Mouse (Mus musculus): ENCODE measurements around the gene Patj. TPM values are rescaled to one million over a fixed set of nuclear protein-coding genes. Genes with fewer than 3 reads are reported as not detected.

Gene Patj
- polyA plus RNA-seq, 1 experiment from 2014 or later = 28.4 TPM

- Histone ChIP-seq H3K4me1 (ENCODE audit: insufficient read depth) (no peaks in the 10 kb centered on the region), H3K4me2 (no peak overlapping the region), H3K9ac (no peak overlapping the region), H3K27ac (ENCODE audit: low read depth) (no peak overlapping the region), H3K4me3 (ENCODE audit: low read depth, low read length) (no peak overlapping the region), H3K36me3 (ENCODE audit: insufficient read depth) (no peaks in the 10 kb centered on the region), H3K9me3 (ENCODE audit: low read depth, low read length) (no peaks in the 10 kb centered on the region), H3K27me3 (ENCODE audit: insufficient read depth, low read length) (no peaks in the 10 kb centered on the region; the same call in 1 of the 2 replicates)
- DNase-seq (no peak), ATAC-seq (ENCODE audit: insufficient read depth) (no peak)
- 89% methylated on average over 16 of the region's 16 CpGs for WGBS
- TF ChIP-seq CTCF (IDR thresholded peaks at IDR 0.05; ENCODE audit: low read depth) = no peak
These were observed 338.1 kb downstream of the Patj start for GRCm38 (mm10) chr4:98733660-98734059.

GRCm38 (mm10) chr4:98739753-98740152 is 344.2 kb downstream of the Patj start:
- H3K4me3 ChIP-seq (ENCODE audit: low read depth, low read length) = no peak overlapping the region
- no peaks in the 10 kb centered on the region for H3K4me1 ChIP-seq (ENCODE audit: insufficient read depth)
- H3K9ac ChIP-seq = no peak overlapping the region
- whole genome bisulfite sequencing = 21% methylated on average over 2 of the region's 2 CpGs
- ATAC-seq (ENCODE audit: insufficient read depth) = peak; percentile 76; the same call in 1 of the 2 replicates
- no peaks in the 10 kb centered on the region for H3K36me3 ChIP-seq (ENCODE audit: insufficient read depth)
- H3K27ac ChIP-seq (ENCODE audit: low read depth) = no peak overlapping the region
- H3K9me3 ChIP-seq (ENCODE audit: low read depth, low read length) = no peaks in the 10 kb centered on the region
- no peaks in the 10 kb centered on the region for H3K27me3 ChIP-seq (ENCODE audit: insufficient read depth, low read length)
- peak; percentile 71 for TF ChIP-seq CTCF (IDR thresholded peaks at IDR 0.05; ENCODE audit: low read depth)
- H3K4me2 ChIP-seq = no peak overlapping the region
- peak; percentile 82 for DNase-seq

- Histone ChIP-seq H3K27me3 (ENCODE audit: insufficient read depth, low read length) (no peaks in the 10 kb centered on the region), H3K4me1 (ENCODE audit: insufficient read depth) (no peaks in the 10 kb centered on the region), H3K9me3 (ENCODE audit: low read depth, low read length) (no peaks in the 10 kb centered on the region), H3K4me3 (ENCODE audit: low read depth, low read length) (no peak overlapping the region), H3K9ac (no peak overlapping the region), H3K4me2 (no peak overlapping the region), H3K27ac (ENCODE audit: low read depth) (peak overlapping the region; percentile 1; the same call in 1 of the 2 replicates), H3K36me3 (ENCODE audit: insufficient read depth) (no peaks in the 10 kb centered on the region)
- ATAC-seq (ENCODE audit: insufficient read depth) (peak; percentile 54; the same call in 1 of the 2 replicates), DNase-seq (no peak)
- no peak for TF ChIP-seq CTCF (IDR thresholded peaks at IDR 0.05; ENCODE audit: low read depth)
- 40% methylated on average over 3 of the region's 3 CpGs for WGBS
These were observed 347.8 kb downstream of the Patj start for GRCm38 (mm10) chr4:98743209-98743905.

- no peak for TF ChIP-seq CTCF (IDR thresholded peaks at IDR 0.05; ENCODE audit: low read depth)
- Histone ChIP-seq H3K4me3 (ENCODE audit: low read depth, low read length) (no peak overlapping the region), H3K27me3 (ENCODE audit: insufficient read depth, low read length) (no peaks in the 10 kb centered on the region), H3K27ac (ENCODE audit: low read depth) (0 out of 2 replicates have a peak overlapping the region, but pooled peaks have one; percentile 1), H3K9ac (no peak overlapping the region), H3K4me2 (no peak overlapping the region), H3K4me1 (ENCODE audit: insufficient read depth) (no peaks in the 10 kb centered on the region), H3K9me3 (ENCODE audit: low read depth, low read length) (no peaks in the 10 kb centered on the region), H3K36me3 (ENCODE audit: insufficient read depth) (no peaks in the 10 kb centered on the region)
- peak; percentile 54 for DNase-seq
- ATAC-seq (ENCODE audit: insufficient read depth) = peak; percentile 68
- 13% methylated on average over 7 of the region's 7 CpGs for WGBS
These were observed 348.3 kb downstream of the Patj start for GRCm38 (mm10) chr4:98743906-98744210.

GRCm38 (mm10) chr4:98754456-98754855 is 358.9 kb downstream of the Patj start:
- Histone ChIP-seq H3K27me3 (ENCODE audit: insufficient read depth, low read length) (no peaks in the 10 kb centered on the region), H3K27ac (ENCODE audit: low read depth) (no peak overlapping the region), H3K4me1 (ENCODE audit: insufficient read depth) (peaks cover 8% of the 10 kb centered on the region; the same call in 1 of the 2 replicates), H3K4me3 (ENCODE audit: low read depth, low read length) (no peak overlapping the region), H3K4me2 (no peak overlapping the region), H3K9me3 (ENCODE audit: low read depth, low read length) (no peaks in the 10 kb centered on the region), H3K36me3 (ENCODE audit: insufficient read depth) (peaks cover 16% of the 10 kb centered on the region; the same call in 1 of the 2 replicates), H3K9ac (no peak overlapping the region)
- 78% methylated on average over 4 of the region's 4 CpGs for WGBS
- DNase-seq (no peak), ATAC-seq (ENCODE audit: insufficient read depth) (no peak)
- TF ChIP-seq CTCF (IDR thresholded peaks at IDR 0.05; ENCODE audit: low read depth) = no peak

GRCm38 (mm10) chr4:98756141-98756540 is 360.6 kb downstream of the Patj start:
- no peaks in the 10 kb centered on the region for H3K27me3 ChIP-seq (ENCODE audit: insufficient read depth, low read length)
- DNase-seq = no peak

GRCm38 (mm10) chr4:98758012-98758821 is 362.6 kb downstream of the Patj start:
- H3K27ac ChIP-seq (ENCODE audit: low read depth) = peak overlapping the region; percentile 86
- H3K4me2 ChIP-seq = no peak overlapping the region
- no peak overlapping the region for H3K4me3 ChIP-seq (ENCODE audit: low read depth, low read length)
- peaks cover 24% of the 10 kb centered on the region for H3K36me3 ChIP-seq (ENCODE audit: insufficient read depth)
- DNase-seq = peak; percentile 94
- H3K9ac ChIP-seq = no peak overlapping the region
- 12% methylated on average over 4 of the region's 4 CpGs for WGBS
- no peak for TF ChIP-seq CTCF (IDR thresholded peaks at IDR 0.05; ENCODE audit: low read depth)
- peaks cover 8% of the 10 kb centered on the region; the same call in 1 of the 2 replicates for H3K4me1 ChIP-seq (ENCODE audit: insufficient read depth)
- no peaks in the 10 kb centered on the region for H3K27me3 ChIP-seq (ENCODE audit: insufficient read depth, low read length)
- H3K9me3 ChIP-seq (ENCODE audit: low read depth, low read length) = no peaks in the 10 kb centered on the region
- ATAC-seq (ENCODE audit: insufficient read depth) = peak; percentile 96

More at GRCm38 (mm10) chr4:98756141-98756540, 360.6 kb downstream of the Patj start:
- ATAC-seq (ENCODE audit: insufficient read depth) = no peak
- H3K9ac ChIP-seq = no peak overlapping the region
- H3K9me3 ChIP-seq (ENCODE audit: low read depth, low read length) = no peaks in the 10 kb centered on the region
- H3K4me3 ChIP-seq (ENCODE audit: low read depth, low read length) = no peak overlapping the region
- H3K36me3 ChIP-seq (ENCODE audit: insufficient read depth) = peaks cover 21% of the 10 kb centered on the region
- TF ChIP-seq CTCF (IDR thresholded peaks at IDR 0.05; ENCODE audit: low read depth) = no peak
- H3K27ac ChIP-seq (ENCODE audit: low read depth) = no peak overlapping the region
- peaks cover 8% of the 10 kb centered on the region; the same call in 1 of the 2 replicates for H3K4me1 ChIP-seq (ENCODE audit: insufficient read depth)
- 58% methylated on average over 11 of the region's 11 CpGs for WGBS
- no peak overlapping the region for H3K4me2 ChIP-seq

Measured in lung, embryonic 14.5 days (tissue).